Mouse (Mus musculus) CD4-positive helper T cell, adult 2 months (primary cell): ENCODE data around the gene Nectin3.

Experiments
- DNase-seq: peaks from one replicate; pipeline ENCODE4 v3.0.0-alpha.2; 2012; ENCODE audit warnings: low read depth, missing footprints, low spot score

The Nectin3 gene

DNA sequence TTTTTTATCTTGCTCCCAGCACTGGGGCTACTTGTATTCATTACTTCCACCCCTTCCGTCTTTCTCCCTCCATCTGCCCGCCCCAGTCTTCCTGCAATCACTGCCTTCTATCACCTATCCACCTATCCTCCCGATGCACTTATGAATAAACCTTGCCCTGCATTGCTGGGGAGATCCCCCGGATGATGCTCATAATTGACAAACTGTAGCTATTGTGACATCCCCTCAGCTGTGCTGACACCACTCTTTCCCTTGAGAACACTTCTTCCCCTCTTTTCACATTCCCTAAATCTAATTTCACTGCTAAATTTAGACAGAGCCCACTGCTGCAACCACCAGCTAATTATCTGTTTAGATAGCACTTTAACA, at the start of gene Nectin3:
TSS of gene Nectin3 (minus strand) at position 105 of the 369 bp plus-strand sequence.
- no peak for DNase-seq

- DNase-seq, result no peak
Measured at GRCm38 (mm10) chr16:46538092-46538491, 39.8 kb upstream of the Nectin3 start.

DNA sequence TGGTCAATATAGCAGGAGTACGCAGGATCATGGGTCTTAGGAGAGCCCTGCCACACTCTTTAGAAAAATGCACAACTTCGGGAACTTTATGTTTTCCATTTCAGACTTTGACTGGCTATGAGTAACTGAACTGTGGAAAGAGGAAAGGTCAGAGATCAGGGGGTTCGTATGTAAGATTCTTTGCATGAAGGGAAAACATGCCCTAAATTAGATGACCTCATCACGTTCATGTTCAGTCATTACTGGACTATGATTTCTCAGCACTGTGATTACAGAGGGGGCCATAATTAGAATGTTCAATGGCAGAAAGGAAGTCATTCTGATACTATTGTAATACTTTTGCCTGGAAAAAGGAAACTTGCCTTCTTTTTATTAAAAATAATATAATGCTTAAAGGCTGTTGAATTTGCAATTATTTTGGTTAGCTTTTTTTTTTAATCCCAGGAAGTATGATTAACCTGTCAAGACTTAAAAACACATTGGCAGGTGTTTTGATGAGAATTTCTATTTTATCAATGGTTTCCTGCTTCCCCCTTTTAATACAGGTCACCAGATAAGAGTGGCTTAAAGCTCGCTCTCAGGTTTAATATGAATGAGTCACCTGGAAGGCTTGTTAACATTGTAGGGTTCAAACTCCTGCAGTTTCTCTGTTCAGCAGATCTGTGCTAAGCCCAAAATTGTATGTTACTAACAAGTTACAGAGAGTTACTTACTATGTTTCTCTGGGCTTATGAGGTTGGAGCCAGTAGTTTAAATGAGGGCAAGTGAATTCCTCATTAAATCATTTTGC, 34.3 kb upstream of the Nectin3 start:
- no peak for DNase-seq

GRCm38 (mm10) chr16:46531023-46531422, 32.7 kb upstream of the Nectin3 start:
- no peak for DNase-seq

- no peak for DNase-seq
Measured at GRCm38 (mm10) chr16:46520885-46521417, 22.6 kb upstream of the Nectin3 start.

DNA sequence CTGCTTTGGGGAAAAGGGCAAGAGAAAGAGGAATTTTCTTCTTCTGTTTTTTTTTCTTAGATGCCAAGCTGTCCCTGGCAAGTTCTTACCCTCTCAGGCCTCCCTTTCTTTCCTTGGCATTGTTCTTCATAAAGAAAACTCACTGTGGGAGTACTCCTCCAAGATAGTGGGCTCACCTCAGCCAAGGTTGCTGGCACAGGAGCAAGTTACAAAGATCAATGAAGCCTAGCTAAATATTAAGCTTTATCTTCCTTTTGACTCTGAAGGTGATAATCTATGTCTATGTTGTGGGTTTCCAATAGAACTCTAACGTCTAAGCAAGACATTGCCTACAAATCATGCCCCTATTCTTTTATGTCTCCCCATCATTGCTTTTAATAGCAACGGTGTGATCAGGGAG, 21.3 kb upstream of the Nectin3 start:
- no peak for DNase-seq

DNA sequence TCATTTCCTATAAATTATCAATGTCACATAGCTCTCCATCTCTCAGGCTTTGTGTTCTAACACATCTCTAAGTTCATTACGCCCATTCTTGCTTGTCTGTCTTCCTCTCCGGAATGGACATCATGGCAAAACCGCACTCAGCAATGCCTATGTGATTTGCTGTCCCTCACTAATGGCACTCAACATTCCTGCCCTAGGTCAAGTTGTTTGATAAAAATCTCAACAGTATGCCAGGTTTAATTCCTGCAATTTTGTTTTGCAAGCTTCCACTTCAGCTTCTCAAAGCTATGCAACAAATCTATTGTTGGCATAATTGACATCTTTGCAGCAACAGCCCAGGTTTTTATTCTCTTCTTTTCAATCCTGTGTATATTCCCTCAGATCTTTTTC, 9.6 kb upstream of the Nectin3 start:
- DNase-seq, result no peak

GRCm38 (mm10) chr16:46507260-46507943, 9.1 kb upstream of the Nectin3 start:
- DNase-seq, result no peak

- DNase-seq, result no peak
Measured at GRCm38 (mm10) chr16:46504006-46504405, 5.7 kb upstream of the Nectin3 start.

DNA sequence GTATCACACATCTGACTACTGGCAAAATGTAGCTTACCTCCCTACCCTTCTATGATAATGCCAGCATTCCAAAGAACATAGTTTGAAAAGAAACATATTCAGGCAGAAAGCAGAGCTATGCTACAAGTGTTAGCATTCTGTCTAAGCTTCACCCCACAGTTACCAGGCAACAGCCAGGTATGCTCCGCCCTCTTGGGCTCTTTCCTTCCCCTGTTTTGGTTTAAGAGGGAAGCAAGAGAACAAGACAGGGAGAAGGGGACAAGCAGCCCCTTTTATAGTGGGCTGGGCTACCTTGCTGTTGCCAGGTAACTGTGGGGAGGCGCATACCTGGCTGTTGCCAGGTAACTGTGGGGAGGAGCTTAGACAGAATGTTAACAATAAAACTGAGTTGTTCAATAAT, 4.0 kb upstream of the Nectin3 start:
- DNase-seq, result no peak

DNA sequence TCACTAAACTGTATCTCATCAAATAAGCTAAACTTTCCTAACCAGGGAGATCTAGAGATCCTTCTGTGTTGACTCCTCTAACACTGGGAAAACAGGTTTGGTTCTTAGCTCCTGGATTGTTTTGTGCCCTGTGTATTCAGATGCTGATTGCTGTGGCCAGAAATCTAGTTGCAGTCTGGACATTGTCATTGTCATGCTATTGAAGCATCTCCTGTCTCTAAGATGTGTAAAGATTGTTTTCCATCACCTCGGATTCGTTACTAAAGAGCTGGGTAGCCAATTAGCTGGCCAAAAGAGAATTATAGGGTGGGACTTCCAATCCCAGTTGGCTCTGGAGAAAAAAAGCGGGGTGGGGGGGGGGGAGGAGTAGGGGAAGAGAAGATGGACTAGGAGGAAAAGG, 2.4 kb upstream of the Nectin3 start:
- DNase-seq, result no peak

DNA sequence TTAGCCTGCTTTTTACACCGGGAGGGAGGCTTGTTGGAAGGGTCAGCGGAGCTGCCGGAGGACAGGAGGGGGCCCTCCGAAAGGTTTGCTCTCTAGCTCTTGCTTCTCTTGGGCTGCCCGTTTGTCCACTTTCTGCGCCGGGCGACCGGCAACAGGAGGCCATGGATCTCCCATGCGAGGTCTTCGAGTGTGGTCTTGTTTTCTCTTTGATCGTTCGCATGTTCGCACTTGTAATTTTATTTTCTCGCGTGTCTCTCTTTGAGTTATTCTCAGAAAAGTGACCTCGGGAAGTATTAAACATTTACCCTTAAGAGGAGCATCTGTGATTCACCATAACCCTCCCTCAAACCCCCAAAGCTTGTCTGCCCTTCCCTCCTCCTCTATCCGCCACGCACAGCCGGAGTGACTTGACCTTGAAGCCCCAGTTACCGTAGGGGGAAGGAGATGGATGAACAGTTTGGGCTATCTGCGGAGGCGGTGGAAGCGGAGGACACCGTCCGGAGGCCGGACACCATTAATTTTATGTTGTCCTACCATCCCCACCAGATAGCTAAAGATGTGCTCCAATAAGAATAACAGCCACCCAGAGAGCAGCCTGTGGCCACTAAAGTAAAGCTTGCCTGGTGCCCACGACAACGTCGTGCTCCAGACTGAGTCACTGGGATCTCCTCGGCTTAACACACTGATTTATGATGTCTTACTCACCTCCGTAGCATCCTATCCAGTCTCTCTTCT, 472 bp downstream of the Nectin3 start:
- DNase-seq, result no peak

DNA sequence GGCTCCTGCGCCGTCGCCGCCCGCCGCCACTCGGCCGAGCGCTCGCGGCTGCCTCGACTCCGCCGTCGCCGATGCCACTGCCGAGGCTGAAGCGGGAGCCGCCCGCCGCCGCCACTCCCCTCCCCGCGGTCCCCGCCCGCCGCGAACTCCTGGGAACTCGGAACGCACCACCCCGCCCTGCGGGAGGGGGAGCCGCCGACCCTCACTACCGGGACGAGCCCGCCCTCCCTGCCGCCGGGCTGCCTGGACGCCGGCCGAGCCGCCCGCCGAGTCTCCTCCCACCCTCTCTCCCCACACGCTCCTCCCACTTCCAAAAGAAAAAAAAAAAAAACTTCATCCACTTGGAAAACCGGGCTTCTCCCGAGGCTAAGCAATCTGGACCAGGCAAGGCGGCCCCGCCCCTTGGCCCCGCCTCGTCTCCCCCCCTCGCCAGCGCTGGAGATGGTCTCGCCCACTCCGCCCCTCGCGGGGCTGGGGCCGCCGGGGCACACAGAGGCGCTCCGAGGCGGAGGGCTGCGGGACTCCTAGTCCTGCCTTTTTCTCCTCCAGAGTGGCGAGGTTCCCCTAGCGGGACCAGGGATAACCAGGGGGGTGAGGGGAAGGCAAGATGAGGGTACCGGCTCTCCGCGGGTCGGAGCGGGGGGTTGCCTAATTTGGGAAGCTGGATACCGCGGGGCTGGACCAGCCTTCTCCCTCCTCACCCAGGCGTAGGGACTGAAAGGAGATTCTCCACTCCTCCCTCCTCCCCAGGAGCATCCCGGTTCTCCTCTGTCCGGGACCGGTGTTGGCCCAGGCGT, 1.2 kb downstream of the Nectin3 start:
- DNase-seq, result peak; percentile 58

GRCm38 (mm10) chr16:46496031-46496868, 2.1 kb downstream of the Nectin3 start:
- DNase-seq, result peak; percentile 7

GRCm38 (mm10) chr16:46495201-46495600, 3.1 kb downstream of the Nectin3 start:
- no peak for DNase-seq

DNA sequence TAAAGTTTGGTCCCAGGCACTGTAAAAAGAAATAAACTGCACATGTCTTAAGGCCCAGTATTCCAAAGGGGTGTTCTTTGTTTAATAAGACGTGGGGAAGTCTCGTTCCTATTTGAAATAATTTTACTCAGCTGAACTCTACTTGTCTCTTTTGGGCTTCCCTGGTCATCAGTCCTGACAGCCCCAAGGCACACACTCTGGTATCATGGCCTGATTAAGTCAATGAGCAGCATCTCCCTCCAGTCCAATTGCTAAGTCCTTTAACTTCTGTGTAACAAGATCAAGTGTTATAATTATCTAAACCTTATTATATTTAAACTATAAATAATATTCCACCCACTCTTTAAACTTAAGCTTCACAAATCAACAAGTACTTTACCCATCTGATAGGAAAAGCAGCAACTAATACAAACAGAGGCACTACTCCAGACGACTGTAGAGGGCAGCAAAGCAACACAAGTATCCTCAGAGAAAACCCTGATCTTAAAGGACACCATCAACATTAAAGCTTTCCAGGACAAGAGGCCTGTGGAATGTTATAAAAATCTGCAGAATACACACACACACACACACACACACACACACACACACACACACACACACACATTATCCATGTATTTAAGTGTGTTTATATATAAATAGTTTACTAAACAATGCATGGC, 10.8 kb downstream of the Nectin3 start:
- DNase-seq, result no peak

GRCm38 (mm10) chr16:46477336-46477735, 21.0 kb downstream of the Nectin3 start:
- DNase-seq, result no peak

- no peak for DNase-seq
Measured at GRCm38 (mm10) chr16:46451421-46451820, 46.9 kb downstream of the Nectin3 start.

- no peak for DNase-seq
Measured at GRCm38 (mm10) chr16:46449013-46449412, 49.3 kb downstream of the Nectin3 start.

DNA sequence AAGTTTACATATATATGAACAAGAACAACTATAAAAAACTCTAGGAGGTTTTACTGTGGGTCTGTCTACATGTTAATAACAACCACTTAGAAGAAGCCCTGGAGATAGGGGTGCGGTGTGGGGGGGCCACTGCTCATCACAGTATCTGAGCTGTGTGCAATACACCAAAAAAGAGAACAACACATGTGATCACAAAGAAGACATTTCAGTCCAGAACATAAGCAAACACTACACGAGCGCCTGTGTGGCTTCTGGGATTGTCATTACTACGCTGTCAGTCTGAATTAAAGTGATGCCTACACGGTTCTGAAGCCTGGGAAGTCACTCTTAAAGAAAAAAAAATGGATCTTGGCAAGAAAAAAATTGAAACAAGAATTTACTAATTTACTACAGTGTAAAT, 67.0 kb downstream of the Nectin3 start:
- no peak for DNase-seq
